Mouse (Mus musculus) MEL (cell line): ENCODE results near the gene Sez6l.

Source experiments
- CTCF ChIP-seq, 3 experiments: IDR thresholded peaks in 2 of 3; conservative IDR thresholded peaks in 1 of 3; 2 replicates each; pipeline ENCODE4 v1.5.1; 2011 to 2012; ENCODE audit warnings: low read length in 3 of 3, low read depth in 2 of 3, mild to moderate bottlenecking in 2 of 3, improper control_type of control experiment in 1 of 3, inconsistent platforms in 1 of 3, mixed read lengths in 1 of 3, moderate library complexity in 1 of 3; ENCODE audit not compliant: control insufficient read depth in 1 of 3, insufficient read depth in 1 of 3, poor library complexity in 1 of 3, severe bottlenecking in 1 of 3
- EP300 ChIP-seq, 2 experiments: IDR thresholded peaks; 2 replicates each; pipeline ENCODE4 v1.6.1; 2011; ENCODE audit warnings: improper control_type of control experiment in 2 of 2, low read length in 2 of 2, low read depth in 1 of 2, mild to moderate bottlenecking in 1 of 2
- GATA1 ChIP-seq: IDR thresholded peaks from 2 replicates; pipeline ENCODE4 v1.6.1; 2011; ENCODE audit warnings: low read depth, low read length, improper control_type of control experiment
- HCFC1 ChIP-seq: IDR thresholded peaks from 2 replicates; pipeline ENCODE4 v1.6.1; 2012; ENCODE audit warnings: low read depth, mild to moderate bottlenecking, inconsistent platforms, low read length, improper control_type of control experiment, moderate library complexity
- MAX ChIP-seq: IDR thresholded peaks from 2 replicates; pipeline ENCODE4 v1.6.1; 2011; ENCODE audit warnings: low read length, improper control_type of control experiment
- NRF1 ChIP-seq: IDR thresholded peaks from 2 replicates; pipeline ENCODE4 v1.6.1; 2014; ENCODE audit warnings: low read depth, mild to moderate bottlenecking, inconsistent platforms, low read length, improper control_type of control experiment, moderate library complexity; ENCODE audit not compliant: poor library complexity, insufficient read depth, severe bottlenecking
- POLR2A ChIP-seq, 2 experiments: IDR thresholded peaks; 2 replicates each; pipeline ENCODE4 v1.6.1; 2011 to 2012; ENCODE audit warnings: low read length in 2 of 2, mild to moderate bottlenecking in 2 of 2, control low read depth in 1 of 2, improper control_type of control experiment in 1 of 2, low read depth in 1 of 2, moderate library complexity in 1 of 2; ENCODE audit not compliant: control insufficient read depth in 1 of 2, insufficient read depth in 1 of 2, poor library complexity in 1 of 2
- POLR2AphosphoS2 ChIP-seq: IDR thresholded peaks from 2 replicates; pipeline ENCODE4 v1.6.1; 2011; ENCODE audit warnings: low read length, improper control_type of control experiment
- POLR2AphosphoS5 ChIP-seq: IDR thresholded peaks from 2 replicates; pipeline ENCODE4 v1.6.1; 2012; ENCODE audit warnings: low read depth, borderline replicate concordance, mild to moderate bottlenecking, inconsistent platforms, low read length, moderate library complexity, mixed read lengths
- TAL1 ChIP-seq: IDR thresholded peaks from 2 replicates; pipeline ENCODE4 v1.6.1; 2012; ENCODE audit warnings: mild to moderate bottlenecking, inconsistent platforms, low read length, moderate library complexity, mixed read lengths
- TBP ChIP-seq: IDR thresholded peaks from 2 replicates; pipeline ENCODE4 v1.8.0; 2011; ENCODE audit warnings: low read depth, low read length, improper control_type of control experiment
- USF1 ChIP-seq: IDR thresholded peaks from 2 replicates; pipeline ENCODE4 v1.6.1; 2014; ENCODE audit warnings: low read depth, mild to moderate bottlenecking, inconsistent platforms, low read length, improper control_type of control experiment, moderate library complexity

DNA sequence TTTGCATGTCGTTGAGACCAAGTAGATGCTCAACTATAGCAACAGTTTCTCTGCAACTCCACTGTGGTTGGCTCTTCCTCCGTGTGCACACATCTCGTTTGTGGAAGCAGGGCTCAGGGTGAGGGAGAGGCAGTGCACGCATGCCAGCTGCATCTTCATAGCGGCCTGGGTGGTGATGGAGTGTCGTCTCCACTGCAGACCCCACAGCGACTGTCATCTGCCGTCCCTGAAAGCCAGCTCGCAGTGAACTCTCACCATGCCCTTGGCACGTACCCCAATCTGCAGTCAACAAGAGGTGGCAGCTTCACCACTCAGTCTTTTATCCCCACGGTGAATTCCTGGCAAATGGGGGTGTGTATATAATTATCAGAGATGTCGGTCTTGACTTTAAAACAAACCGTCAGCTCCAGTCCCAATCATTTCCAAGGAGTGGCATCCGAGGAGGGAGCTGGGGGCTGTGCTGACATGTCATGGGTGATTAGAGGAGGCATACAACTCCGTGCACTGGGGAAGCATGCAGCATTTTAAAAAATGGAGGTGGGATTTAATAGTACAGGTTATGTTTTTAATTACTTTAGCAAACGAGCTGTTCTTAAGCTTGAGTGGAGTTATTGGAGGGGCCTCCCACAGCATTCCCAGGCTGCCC is 40.7 kb upstream of the Sez6l start:
- TF ChIP-seq POLR2A (IDR thresholded peaks at IDR 0.05; ENCODE audit: control insufficient read depth in 1 of 2, insufficient read depth in 1 of 2, low read depth in 1 of 2, low read length in 2 of 2, poor library complexity in 1 of 2) = no peak
- no peak for TF ChIP-seq USF1
- no peak for TF ChIP-seq CTCF (IDR thresholded peaks at IDR 0.05 in 2 of 3, conservative IDR thresholded peaks at IDR 0.05 in 1 of 3; ENCODE audit: control insufficient read depth in 1 of 3, insufficient read depth in 1 of 3, low read depth in 2 of 3, low read length in 3 of 3, poor library complexity in 1 of 3, severe bottlenecking in 1 of 3)
- no peak for TF ChIP-seq POLR2AphosphoS5
- no peak for TF ChIP-seq MAX
- no peak for TF ChIP-seq GATA1
- no peak for TF ChIP-seq EP300 (IDR thresholded peaks at IDR 0.05; ENCODE audit: low read depth in 1 of 2, low read length in 2 of 2)
- no peak for TF ChIP-seq TBP
- TF ChIP-seq HCFC1 = no peak
- TF ChIP-seq POLR2AphosphoS2 = no peak
- TF ChIP-seq NRF1 = no peak
- no peak for TF ChIP-seq TAL1
